Mouse (Mus musculus) intestine, embryonic 16.5 days (tissue): ENCODE measurements around the gene Pmm1. TPM values are rescaled to one million over a fixed set of nuclear protein-coding genes. Genes with fewer than 3 reads are reported as not detected.

Experiments used
- ATAC-seq: fragments of 200-750 bp; cut with Nextera tagmentation; 2 replicates; pipeline ENCODE4 v1.8.0; 2017; ENCODE audit warnings: moderate TSS enrichment, moderate library complexity
- H3K27ac ChIP-seq: fragments of 300-500 bp; sonication (generic); 2 replicates; pipeline ENCODE4 v1.5.1; 2014; ENCODE audit warnings: mild to moderate bottlenecking, low read length
- H3K27me3 ChIP-seq: fragments of 300-500 bp; sonication (generic); replicated peaks from 2 replicates; pipeline ENCODE4 v1.6.1; 2014; ENCODE audit warnings: low read length, control low read depth, mixed read lengths; ENCODE audit not compliant: control insufficient read depth, insufficient read depth
- H3K36me3 ChIP-seq: fragments of 300-500 bp; sonication (generic); 2 replicates; pipeline ENCODE4 v1.6.1; 2014; ENCODE audit warnings: low read length, control low read depth; ENCODE audit not compliant: control insufficient read depth, insufficient read depth
- H3K4me1 ChIP-seq: fragments of 300-500 bp; sonication (generic); 2 replicates; pipeline ENCODE4 v1.6.1; 2014; ENCODE audit warnings: low read length, control low read depth, mixed read lengths; ENCODE audit not compliant: control insufficient read depth, insufficient read depth
- H3K4me2 ChIP-seq: fragments of 300-500 bp; sonication (generic); 2 replicates; pipeline ENCODE4 v1.6.1; 2014; ENCODE audit warnings: low read depth, low read length, control low read depth
- H3K4me3 ChIP-seq: fragments of 300-500 bp; sonication (generic); 2 replicates; pipeline ENCODE4 v1.5.1; 2014; ENCODE audit warnings: mild to moderate bottlenecking, low read length
- H3K9ac ChIP-seq: fragments of 300-500 bp; sonication (generic); 2 replicates; pipeline ENCODE4 v1.6.1; 2014; ENCODE audit warnings: low read depth, low read length
- H3K9me3 ChIP-seq: fragments of 300-500 bp; sonication (generic); 2 replicates; pipeline ENCODE4 v1.6.1; 2016; ENCODE audit warnings: low read length, control low read depth; ENCODE audit not compliant: control insufficient read depth
- WGBS: fragments of 180-500 bp; shearing (Covaris S2); extraction: QIAGEN DNeasy Blood & Tissue Kit; methylation state at CpG from one replicate; pipeline ENCODE4 v1.1.7; 2014; 5-methylcytosine and 5-hydroxymethylcytosine counted together
- polyA plus RNA-seq: library from polyadenylated mRNA; unstranded; fragments of >200 nt; fragmentation: Nextera tagmentation; extraction: Ambion mirVana; gene quantifications from 2 replicates; pipeline ENCODE4 v1.2.1, GENCODE M21; 2015

The Pmm1 gene
- polyA plus RNA-seq, 1 experiment from 2014 or later, result 21.5 TPM

DNA sequence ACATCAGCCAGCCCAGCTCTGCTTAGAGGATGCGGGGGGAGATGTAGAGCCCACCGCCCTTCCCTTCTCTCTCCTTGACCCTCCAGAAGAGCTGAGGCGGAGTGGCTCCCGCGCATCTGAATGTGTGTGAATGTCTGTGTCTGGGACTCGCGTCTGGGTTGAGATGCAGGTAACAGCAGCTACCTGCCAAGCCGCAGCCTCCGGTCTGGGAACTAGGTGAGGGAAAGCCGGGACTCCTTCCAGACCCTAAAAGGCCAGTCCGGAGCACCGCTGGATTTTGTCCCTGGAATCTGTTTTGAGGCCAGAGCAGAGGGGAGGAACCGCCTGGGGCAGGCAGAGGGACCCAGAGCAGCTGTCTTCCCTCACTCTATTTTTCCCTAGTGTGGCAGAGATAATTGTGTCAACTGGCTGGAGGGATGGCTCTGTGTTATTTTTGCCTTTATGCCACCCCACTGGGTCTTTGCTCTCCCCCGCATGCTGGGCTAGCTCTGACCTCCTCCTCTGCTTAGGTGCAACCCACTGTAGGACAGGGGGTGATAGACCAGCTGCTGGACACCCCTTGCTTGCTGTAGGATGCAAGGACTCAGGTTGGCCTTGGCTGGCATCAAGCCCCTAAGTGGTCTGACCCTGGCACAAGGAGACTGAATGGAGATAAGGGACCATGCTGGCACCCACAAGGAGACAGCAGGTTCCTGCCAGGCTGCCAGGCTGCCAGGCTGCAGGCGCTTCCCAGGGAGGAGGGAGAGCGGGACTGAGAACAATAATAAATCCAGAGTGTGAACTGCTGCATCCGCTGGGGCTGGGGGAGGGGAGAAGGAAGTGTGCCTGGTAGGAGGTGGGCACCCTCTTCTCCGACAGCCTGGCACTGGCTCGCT lies 23.4 kb downstream of the Pmm1 start:
- Histone ChIP-seq H3K4me3 (peak overlapping the region; percentile 52), H3K4me1 (peaks cover 18% of the 10 kb centered on the region), H3K27ac (peak overlapping the region; percentile 73), H3K36me3 (no peaks in the 10 kb centered on the region), H3K27me3 (no peaks in the 10 kb centered on the region), H3K9ac (peak overlapping the region; percentile 64), H3K4me2 (peak overlapping the region; percentile 66), H3K9me3 (no peaks in the 10 kb centered on the region)
- 10% methylated on average over 19 of the region's 19 CpGs for WGBS
- ATAC-seq, result peak; percentile 2; the same call in 1 of the 2 replicates

DNA sequence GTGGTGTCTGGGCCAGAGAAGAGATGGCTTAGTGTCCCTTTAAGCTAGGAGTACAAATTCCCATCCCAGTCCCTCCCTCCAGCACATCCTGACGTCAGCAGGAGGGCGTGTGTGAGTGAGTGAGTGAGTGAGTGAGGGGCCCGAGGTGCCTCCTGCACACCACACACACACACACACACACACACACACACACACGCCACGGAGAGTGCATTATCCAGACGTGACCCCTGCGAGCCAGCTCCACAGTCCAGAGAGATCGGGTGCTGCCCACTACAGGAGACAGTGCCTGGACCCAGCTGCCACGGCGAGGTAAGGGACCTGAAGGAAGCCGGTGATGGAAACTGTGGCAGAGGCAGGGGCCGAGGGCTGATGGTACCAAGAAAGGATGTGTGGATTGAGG lies 24.1 kb downstream of the Pmm1 start, which contains the start of gene Csdc2:
Gene Csdc2, plus strand, starts transcription at position 81 of the 400 bp plus-strand sequence.
- H3K9ac ChIP-seq, result peak within 1 kb of the TSS; percentile 64
- no peaks in the 10 kb centered on the region for H3K9me3 ChIP-seq
- peak within 1 kb of the TSS; percentile 73 for H3K27ac ChIP-seq
- peak within 1 kb of the TSS; percentile 52 for H3K4me3 ChIP-seq
- H3K4me2 ChIP-seq, result peak within 1 kb of the TSS; percentile 66
- H3K4me1 ChIP-seq, result peaks cover 18% of the 10 kb centered on the region
- WGBS, result 1% methylated on average over 12 of the region's 12 CpGs
- H3K27me3 ChIP-seq, result no peaks in the 10 kb centered on the region
- peak; percentile 60 for ATAC-seq
- no peaks in the 10 kb centered on the region for H3K36me3 ChIP-seq

DNA sequence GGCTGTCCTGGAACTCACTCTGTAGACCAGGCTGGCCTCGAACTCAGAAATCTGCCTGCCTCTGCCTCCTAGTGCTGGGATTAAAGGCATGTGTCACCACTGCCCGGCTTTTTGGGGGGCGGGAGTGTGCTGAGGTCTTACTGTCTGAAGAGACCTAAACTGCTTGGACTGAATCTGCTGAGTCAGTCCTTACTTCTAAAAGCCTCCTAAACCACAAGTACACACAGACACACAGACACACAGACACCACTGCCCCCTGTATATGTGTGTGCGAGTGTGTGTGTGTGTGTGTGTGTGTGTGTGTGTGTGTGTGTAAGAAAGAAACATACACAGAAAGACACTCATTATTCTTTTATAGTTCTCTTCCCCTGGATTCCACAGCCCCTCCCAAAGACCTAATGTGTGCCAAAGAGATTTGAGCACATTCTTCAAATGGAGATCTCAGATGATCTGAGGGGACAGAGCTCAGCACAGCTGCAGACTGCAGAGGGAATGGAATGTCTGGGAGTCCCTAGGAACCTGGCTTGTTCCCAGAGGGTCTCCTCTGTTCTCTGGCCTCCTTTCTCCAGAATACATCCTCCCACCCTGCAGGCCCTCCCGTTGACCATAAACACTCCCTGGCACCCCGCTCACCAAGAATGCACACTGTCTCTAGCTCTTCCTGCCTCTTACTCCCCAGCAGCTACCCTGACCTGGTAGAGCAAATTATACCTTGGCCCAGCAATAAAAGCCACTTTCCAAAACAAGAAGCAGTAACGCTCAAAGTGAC lies 24.7 kb downstream of the Pmm1 start:
- no peaks in the 10 kb centered on the region for H3K36me3 ChIP-seq
- peak overlapping the region; percentile 73 for H3K27ac ChIP-seq
- no peaks in the 10 kb centered on the region for H3K9me3 ChIP-seq
- H3K9ac ChIP-seq, result peak overlapping the region; percentile 64
- H3K27me3 ChIP-seq, result no peaks in the 10 kb centered on the region
- H3K4me3 ChIP-seq, result peak overlapping the region; percentile 52
- ATAC-seq, result peak; percentile 45
- H3K4me2 ChIP-seq, result peak overlapping the region; percentile 66
- 47% methylated on average over 7 of the region's 7 CpGs for WGBS
- peaks cover 18% of the 10 kb centered on the region for H3K4me1 ChIP-seq

DNA sequence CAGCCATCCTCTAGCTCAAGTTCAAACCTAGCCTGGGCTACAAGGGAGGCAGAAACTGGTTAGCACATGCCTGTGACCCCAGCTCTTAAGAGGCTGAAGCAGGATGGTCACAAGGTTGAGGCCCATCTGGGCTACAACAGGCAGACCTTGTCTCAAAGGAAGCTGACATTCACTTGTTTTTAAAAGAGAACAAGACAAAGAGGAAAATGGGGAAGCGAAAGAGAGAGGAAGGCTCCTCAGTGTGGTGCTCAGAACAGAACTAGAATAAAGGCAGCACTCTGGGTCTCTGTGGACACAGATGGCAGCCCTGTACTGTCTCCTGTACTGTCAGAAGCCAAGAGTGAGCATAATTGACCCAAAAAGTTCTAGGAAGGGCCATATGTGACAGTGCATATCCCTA lies 26.7 kb downstream of the Pmm1 start:
- no peak overlapping the region for H3K4me3 ChIP-seq
- no peak for ATAC-seq
- H3K4me1 ChIP-seq, result peaks cover 18% of the 10 kb centered on the region
- H3K27ac ChIP-seq, result no peak overlapping the region
- H3K4me2 ChIP-seq, result no peak overlapping the region
- H3K27me3 ChIP-seq, result no peaks in the 10 kb centered on the region
- H3K9me3 ChIP-seq, result no peaks in the 10 kb centered on the region
- H3K9ac ChIP-seq, result no peak overlapping the region
- 93% methylated on average over 1 of the region's 1 CpGs for WGBS
- H3K36me3 ChIP-seq, result no peaks in the 10 kb centered on the region

DNA sequence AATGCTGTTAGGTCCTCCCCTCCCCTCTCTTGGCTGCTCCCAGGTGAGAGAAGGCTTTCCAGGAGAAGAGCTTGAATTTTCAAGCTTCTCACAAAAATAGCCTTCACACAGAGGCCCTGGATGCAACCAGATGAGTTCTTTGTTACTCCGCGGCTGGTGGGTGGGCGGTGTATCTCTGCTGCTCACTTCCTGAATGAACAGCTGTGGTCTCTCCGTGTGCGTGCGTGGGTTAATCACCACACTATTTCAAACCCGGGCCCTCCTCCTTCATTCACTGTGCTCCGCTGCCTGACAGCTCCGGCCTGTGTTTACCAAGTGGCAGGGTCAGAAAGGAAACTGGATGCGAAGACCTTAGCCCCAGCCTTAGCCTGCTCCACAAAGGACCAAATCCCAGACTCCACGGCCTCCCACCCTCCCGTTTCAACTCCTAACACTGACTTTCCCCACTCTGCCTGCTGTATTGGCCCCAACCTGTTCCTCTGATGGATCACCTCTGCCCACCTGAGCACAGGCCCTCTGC lies 27.7 kb downstream of the Pmm1 start:
- Histone ChIP-seq H3K36me3 (no peaks in the 10 kb centered on the region), H3K9me3 (no peaks in the 10 kb centered on the region), H3K4me3 (no peak overlapping the region), H3K9ac (no peak overlapping the region; the same call in 1 of the 2 replicates), H3K27me3 (no peaks in the 10 kb centered on the region), H3K4me1 (peaks cover 18% of the 10 kb centered on the region), H3K4me2 (0 out of 2 replicates have a peak overlapping the region, but pooled peaks have one; percentile 5), H3K27ac (peak overlapping the region; percentile 25; the same call in 1 of the 2 replicates)
- no peak for ATAC-seq
- WGBS, result 20% methylated on average over 12 of the region's 12 CpGs

DNA sequence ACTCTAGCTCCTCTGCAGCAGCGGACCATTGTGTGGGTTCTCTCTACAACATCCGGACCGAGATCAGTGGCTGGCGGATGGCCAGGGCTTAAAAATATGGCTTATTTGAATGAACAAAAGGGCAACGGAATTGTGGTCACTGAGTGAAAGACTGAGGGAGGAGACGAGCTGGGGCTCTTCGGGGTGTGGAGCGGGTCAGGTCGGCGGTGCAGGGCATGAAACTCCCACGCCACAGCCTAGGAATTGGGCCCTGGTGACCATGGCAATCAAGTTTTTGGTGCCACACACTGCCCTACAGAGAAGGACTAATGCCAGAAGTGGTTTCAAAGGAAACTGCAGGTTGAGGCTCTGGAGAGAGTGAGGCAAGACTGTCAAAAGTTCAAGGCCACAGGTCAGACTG lies 32.5 kb downstream of the Pmm1 start:
- Histone ChIP-seq H3K36me3 (no peaks in the 10 kb centered on the region), H3K27ac (0 out of 2 replicates have a peak overlapping the region, but pooled peaks have one; percentile 13), H3K9me3 (no peaks in the 10 kb centered on the region), H3K4me3 (no peak overlapping the region), H3K4me1 (peaks cover 19% of the 10 kb centered on the region), H3K9ac (0 out of 2 replicates have a peak overlapping the region, but pooled peaks have one; percentile 30), H3K4me2 (no peak overlapping the region), H3K27me3 (no peaks in the 10 kb centered on the region)
- no peak for ATAC-seq
- 56% methylated on average over 11 of the region's 11 CpGs for WGBS

DNA sequence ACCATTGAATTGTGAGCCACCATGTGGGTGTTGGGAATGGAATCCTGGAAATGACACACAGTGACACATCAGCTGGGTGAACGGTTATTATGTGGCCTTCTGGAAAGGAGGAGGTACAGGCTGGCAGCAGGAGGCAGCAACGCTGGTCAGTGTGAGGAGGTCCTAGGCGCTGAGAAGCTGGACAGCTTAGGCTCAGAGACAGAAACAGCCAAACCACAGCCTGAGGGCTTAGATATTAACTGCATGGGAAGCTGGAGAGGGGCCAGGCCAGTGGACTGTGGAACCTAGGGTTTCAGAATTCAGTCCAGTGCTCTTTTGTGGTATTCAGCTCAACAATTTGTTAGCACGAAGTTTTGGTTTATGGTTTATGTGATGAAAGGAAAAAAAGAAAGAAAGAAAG lies 33.0 kb downstream of the Pmm1 start:
- no peak for ATAC-seq
- H3K4me1 ChIP-seq, result peaks cover 16% of the 10 kb centered on the region
- H3K27me3 ChIP-seq, result no peaks in the 10 kb centered on the region
- WGBS, result 49% methylated on average over 4 of the region's 4 CpGs
- no peak overlapping the region for H3K4me3 ChIP-seq
- no peaks in the 10 kb centered on the region for H3K9me3 ChIP-seq
- no peaks in the 10 kb centered on the region for H3K36me3 ChIP-seq
- no peak overlapping the region for H3K9ac ChIP-seq
- no peak overlapping the region; the same call in 1 of the 2 replicates for H3K27ac ChIP-seq
- H3K4me2 ChIP-seq, result no peak overlapping the region

DNA sequence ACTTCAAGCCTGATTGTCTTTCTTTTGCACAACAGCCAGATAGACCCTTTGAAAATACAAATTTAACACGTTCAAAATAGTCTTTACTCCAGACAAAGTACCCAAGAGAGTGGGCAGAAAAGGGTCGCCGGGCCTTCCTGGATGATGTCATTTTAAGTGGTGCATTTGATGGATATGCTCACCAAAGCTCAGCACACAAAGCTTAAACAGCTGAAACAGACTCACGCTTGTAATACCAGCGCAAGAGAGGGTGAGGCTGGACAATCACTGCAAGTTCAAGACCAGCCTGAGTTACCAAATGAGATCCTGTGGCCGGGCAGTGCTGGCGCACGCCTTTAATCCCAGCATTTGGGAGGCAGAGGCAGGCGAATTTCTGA lies 34.3 kb downstream of the Pmm1 start:
- no peaks in the 10 kb centered on the region for H3K9me3 ChIP-seq
- WGBS, result 32% methylated on average over 9 of the region's 9 CpGs
- H3K4me2 ChIP-seq, result peak overlapping the region; percentile 89; the same call in 1 of the 2 replicates
- no peak overlapping the region for H3K9ac ChIP-seq
- no peaks in the 10 kb centered on the region for H3K36me3 ChIP-seq
- H3K27ac ChIP-seq, result no peak overlapping the region
- peaks cover 16% of the 10 kb centered on the region for H3K4me1 ChIP-seq
- peak; percentile 35 for ATAC-seq
- H3K27me3 ChIP-seq, result no peaks in the 10 kb centered on the region
- peak overlapping the region; percentile 18; the same call in 1 of the 2 replicates for H3K4me3 ChIP-seq
